Mouse (Mus musculus) hindbrain, embryonic 16.5 days (tissue): ENCODE data around the gene Rpia. TPM values are rescaled to one million over a fixed set of nuclear protein-coding genes. Genes with fewer than 3 reads are reported as not detected.

Experiments used
- ATAC-seq: fragments of 200-750 bp; cut with Nextera tagmentation; 2 replicates; pipeline ENCODE4 v1.8.0; 2017; ENCODE audit warnings: moderate TSS enrichment, moderate library complexity
- H3K27ac ChIP-seq: fragments of 300-500 bp; sonication (generic); 2 replicates; pipeline ENCODE4 v1.5.1; 2014; ENCODE audit warnings: low read depth, mild to moderate bottlenecking, control low read depth, low read length, moderate library complexity
- H3K27me3 ChIP-seq: fragments of 300-500 bp; sonication (generic); replicated peaks from 2 replicates; pipeline ENCODE4 v1.6.1; 2014; ENCODE audit warnings: low read length; ENCODE audit not compliant: control insufficient read depth, insufficient read depth
- H3K36me3 ChIP-seq: fragments of 300-500 bp; sonication (generic); 2 replicates; pipeline ENCODE4 v1.6.1; 2014; ENCODE audit warnings: mild to moderate bottlenecking, low read length, moderate library complexity, mixed read lengths; ENCODE audit not compliant: control insufficient read depth, insufficient read depth
- H3K4me1 ChIP-seq: fragments of 300-500 bp; sonication (generic); 2 replicates; pipeline ENCODE4 v1.6.1; 2014; ENCODE audit warnings: low read depth, low read length; ENCODE audit not compliant: control insufficient read depth, insufficient read depth
- H3K4me2 ChIP-seq: fragments of 300-500 bp; sonication (generic); 2 replicates; pipeline ENCODE4 v1.6.1; 2014; ENCODE audit warnings: mild to moderate bottlenecking, low read length, control low read depth, moderate library complexity
- H3K4me3 ChIP-seq: fragments of 300-500 bp; sonication (generic); 2 replicates; pipeline ENCODE4 v1.5.1; 2014; ENCODE audit warnings: mild to moderate bottlenecking, low read length, control low read depth, moderate library complexity
- H3K9ac ChIP-seq: fragments of 300-500 bp; sonication (generic); 2 replicates; pipeline ENCODE4 v1.6.1; 2014; ENCODE audit warnings: low read depth, mild to moderate bottlenecking, control low read depth, low read length, moderate library complexity
- H3K9me3 ChIP-seq: fragments of 300-500 bp; sonication (generic); 2 replicates; pipeline ENCODE4 v1.6.1; 2014; ENCODE audit warnings: mild to moderate bottlenecking, low read length, moderate library complexity; ENCODE audit not compliant: control insufficient read depth
- WGBS: fragments of 180-500 bp; shearing (Covaris S2); extraction: QIAGEN DNeasy Blood & Tissue Kit; methylation state at CpG from one replicate; pipeline ENCODE4 v1.1.7; 2014; 5-methylcytosine and 5-hydroxymethylcytosine counted together
- polyA plus RNA-seq: library from polyadenylated mRNA; unstranded; fragments of >200 nt; fragmentation: Nextera tagmentation; extraction: Ambion mirVana; gene quantifications from 2 replicates; pipeline ENCODE4 v1.2.1, GENCODE M21; 2015

Rpia gene
- polyA plus RNA-seq, 1 experiment from 2014 or later: 2.1 TPM

DNA sequence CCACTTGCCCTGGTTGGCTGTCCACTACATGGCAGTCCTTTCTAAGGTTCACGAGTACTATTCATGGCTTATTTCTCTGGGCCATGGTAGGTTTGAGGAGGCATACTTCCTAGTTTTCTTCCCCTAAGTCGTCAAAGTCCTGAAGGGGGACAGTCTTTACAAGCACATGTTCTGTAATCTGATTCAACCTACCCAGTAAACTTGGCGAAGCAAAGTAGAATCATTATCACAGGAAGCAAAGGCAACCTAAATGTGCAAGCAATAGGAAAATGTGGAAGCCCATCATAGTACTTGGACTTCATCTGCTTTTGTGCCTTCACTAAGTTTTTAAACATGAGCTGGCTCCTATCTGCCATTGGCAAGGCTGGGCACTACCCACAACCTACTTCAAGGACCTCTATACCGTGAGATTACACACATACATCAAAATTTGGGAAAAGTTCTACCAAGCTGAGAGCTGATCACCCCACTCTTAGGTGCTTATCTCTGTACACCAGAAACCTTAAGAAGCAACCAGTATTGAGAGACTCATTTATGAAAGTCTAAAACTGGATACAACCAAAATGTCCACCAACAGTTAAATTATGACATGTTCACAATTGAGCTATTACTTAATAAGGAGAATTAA lies 64.8 kb downstream of the Rpia start:
- H3K4me2 ChIP-seq: no peak overlapping the region

DNA sequence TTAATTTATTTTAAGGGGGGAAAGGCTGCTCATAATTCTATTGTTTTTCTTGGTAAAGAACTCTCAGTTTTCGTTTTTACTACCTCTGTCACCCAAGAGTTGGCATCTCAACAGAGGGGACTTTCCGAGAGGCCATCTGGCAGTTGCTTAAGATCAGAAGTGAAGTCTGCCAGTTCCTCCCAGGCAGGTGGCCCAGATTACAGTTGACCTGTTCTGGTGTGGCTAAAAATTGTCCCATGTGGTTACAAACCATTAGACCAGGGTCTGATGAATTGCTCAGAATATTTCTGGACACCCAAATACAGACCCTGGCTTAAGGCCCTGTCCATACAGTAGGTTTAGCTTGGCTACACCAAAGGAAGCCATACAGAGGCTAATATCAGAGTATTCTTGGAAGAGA lies 66.4 kb downstream of the Rpia start:
- no peaks in the 10 kb centered on the region for H3K27me3 ChIP-seq
- ATAC-seq: no peak

More for the DNA sequence above, 64.8 kb downstream of the Rpia start:
- Histone ChIP-seq H3K27me3 (no peaks in the 10 kb centered on the region), H3K9ac (no peak overlapping the region), H3K4me3 (no peak overlapping the region), H3K4me1 (no peaks in the 10 kb centered on the region), H3K9me3 (no peaks in the 10 kb centered on the region), H3K27ac (no peak overlapping the region), H3K36me3 (no peaks in the 10 kb centered on the region)
- ATAC-seq: no peak
- WGBS: 79% methylated on average over 4 of the region's 4 CpGs

DNA sequence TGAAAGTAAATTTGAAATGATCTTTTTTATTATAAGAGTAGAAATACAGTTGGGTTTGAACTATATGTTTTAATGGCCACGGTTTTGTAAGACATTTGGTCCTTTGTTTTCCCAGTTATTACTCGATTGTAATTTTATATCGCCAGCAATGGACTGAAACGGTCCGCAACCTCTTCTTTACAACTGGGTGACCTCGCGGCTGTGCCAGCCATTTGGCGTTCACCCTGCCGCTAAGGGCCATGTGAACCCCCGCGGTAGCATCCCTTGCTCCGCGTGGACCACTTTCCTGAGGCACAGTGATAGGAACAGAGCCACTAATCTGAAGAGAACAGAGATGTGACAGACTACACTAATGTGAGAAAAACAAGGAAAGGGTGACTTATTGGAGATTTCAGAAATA lies 67.3 kb downstream of the Rpia start:
- Histone ChIP-seq H3K36me3 (no peaks in the 10 kb centered on the region), H3K4me1 (no peaks in the 10 kb centered on the region), H3K4me3 (no peak overlapping the region), H3K9me3 (no peaks in the 10 kb centered on the region), H3K27ac (no peak overlapping the region), H3K9ac (no peak overlapping the region), H3K4me2 (no peak overlapping the region), H3K27me3 (no peaks in the 10 kb centered on the region)
- WGBS: 94% methylated on average over 13 of the region's 13 CpGs
- no peak for ATAC-seq

More for the DNA sequence above, 66.4 kb downstream of the Rpia start:
- Histone ChIP-seq H3K9me3 (no peaks in the 10 kb centered on the region), H3K36me3 (no peaks in the 10 kb centered on the region), H3K4me1 (no peaks in the 10 kb centered on the region), H3K4me3 (no peak overlapping the region), H3K9ac (no peak overlapping the region), H3K4me2 (no peak overlapping the region), H3K27ac (no peak overlapping the region)
- 69% methylated on average over 2 of the region's 2 CpGs for WGBS

DNA sequence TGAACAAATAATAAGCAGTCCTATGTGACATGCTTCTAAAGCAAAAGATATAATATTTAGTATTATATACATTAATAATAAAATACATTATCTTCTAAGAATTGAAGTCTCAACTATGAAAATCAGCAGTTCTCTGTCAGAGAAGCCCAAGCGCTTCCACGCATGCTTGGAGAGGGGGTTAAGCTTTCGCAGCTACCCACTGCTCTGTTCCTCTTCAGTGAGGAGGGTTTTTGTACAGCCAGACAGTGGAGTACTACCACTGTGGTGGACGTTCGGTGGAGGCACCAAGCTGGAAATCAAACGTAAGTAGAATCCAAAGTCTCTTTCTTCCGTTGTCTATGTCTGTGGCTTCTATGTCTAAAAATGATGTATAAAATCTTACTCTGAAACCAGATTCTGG lies 69.7 kb downstream of the Rpia start:
- WGBS: 93% methylated on average over 7 of the region's 7 CpGs
- H3K4me3 ChIP-seq: no peak overlapping the region
- H3K27me3 ChIP-seq: no peaks in the 10 kb centered on the region
- no peaks in the 10 kb centered on the region for H3K4me1 ChIP-seq
- H3K9ac ChIP-seq: no peak overlapping the region
- no peak overlapping the region for H3K4me2 ChIP-seq
- no peaks in the 10 kb centered on the region for H3K9me3 ChIP-seq
- no peaks in the 10 kb centered on the region for H3K36me3 ChIP-seq
- no peak for ATAC-seq
- no peak overlapping the region for H3K27ac ChIP-seq

DNA sequence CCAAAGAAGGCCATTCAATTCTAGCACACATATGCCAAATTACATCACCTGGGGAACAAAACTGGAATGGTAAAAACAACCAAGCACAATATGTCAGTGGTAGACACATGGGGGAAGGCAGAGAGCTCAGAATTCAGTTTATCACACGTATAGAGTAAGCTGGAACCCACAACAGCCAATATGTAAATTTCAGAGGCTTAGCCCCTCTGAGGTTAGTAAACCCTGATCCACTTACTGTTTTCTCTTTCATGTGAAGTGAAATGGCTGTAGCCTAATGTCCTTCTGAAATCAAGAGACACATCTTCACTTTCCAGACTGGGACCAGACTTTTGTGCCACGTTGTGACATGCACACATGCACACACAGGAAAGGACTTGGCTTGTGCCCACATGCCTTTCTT lies 73.3 kb downstream of the Rpia start:
- no peaks in the 10 kb centered on the region for H3K9me3 ChIP-seq
- ATAC-seq: no peak
- no peaks in the 10 kb centered on the region for H3K4me1 ChIP-seq
- no peak overlapping the region for H3K4me3 ChIP-seq
- H3K36me3 ChIP-seq: no peaks in the 10 kb centered on the region
- H3K27me3 ChIP-seq: no peaks in the 10 kb centered on the region
- no peak overlapping the region for H3K4me2 ChIP-seq
- H3K27ac ChIP-seq: no peak overlapping the region
- 57% methylated on average over 2 of the region's 2 CpGs for WGBS
- H3K9ac ChIP-seq: no peak overlapping the region

DNA sequence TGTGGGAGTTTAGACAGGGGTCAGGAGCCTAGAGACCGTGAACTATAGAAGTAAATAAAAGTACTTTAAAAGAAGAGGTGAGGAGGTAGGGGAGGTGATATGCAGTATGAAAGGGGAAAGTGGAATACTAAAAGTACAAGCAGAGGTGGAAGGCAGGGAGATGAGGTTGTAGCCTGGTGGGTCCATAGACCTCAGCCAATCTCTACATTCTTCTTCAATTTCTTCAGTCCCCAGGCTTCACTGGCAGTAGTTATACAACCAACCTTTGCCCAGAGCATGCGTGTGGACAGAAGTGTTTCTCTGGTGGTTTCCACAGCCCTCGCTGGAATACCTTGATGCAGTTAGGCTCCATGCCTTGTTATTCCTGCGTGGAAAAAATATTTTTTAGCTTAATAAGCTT lies 73.9 kb downstream of the Rpia start:
- H3K4me3 ChIP-seq: no peak overlapping the region
- no peaks in the 10 kb centered on the region for H3K27me3 ChIP-seq
- H3K27ac ChIP-seq: no peak overlapping the region
- WGBS: 82% methylated on average over 4 of the region's 4 CpGs
- no peaks in the 10 kb centered on the region for H3K9me3 ChIP-seq
- no peak for ATAC-seq
- no peak overlapping the region for H3K4me2 ChIP-seq
- H3K9ac ChIP-seq: no peak overlapping the region
- no peaks in the 10 kb centered on the region for H3K36me3 ChIP-seq
- H3K4me1 ChIP-seq: no peaks in the 10 kb centered on the region

DNA sequence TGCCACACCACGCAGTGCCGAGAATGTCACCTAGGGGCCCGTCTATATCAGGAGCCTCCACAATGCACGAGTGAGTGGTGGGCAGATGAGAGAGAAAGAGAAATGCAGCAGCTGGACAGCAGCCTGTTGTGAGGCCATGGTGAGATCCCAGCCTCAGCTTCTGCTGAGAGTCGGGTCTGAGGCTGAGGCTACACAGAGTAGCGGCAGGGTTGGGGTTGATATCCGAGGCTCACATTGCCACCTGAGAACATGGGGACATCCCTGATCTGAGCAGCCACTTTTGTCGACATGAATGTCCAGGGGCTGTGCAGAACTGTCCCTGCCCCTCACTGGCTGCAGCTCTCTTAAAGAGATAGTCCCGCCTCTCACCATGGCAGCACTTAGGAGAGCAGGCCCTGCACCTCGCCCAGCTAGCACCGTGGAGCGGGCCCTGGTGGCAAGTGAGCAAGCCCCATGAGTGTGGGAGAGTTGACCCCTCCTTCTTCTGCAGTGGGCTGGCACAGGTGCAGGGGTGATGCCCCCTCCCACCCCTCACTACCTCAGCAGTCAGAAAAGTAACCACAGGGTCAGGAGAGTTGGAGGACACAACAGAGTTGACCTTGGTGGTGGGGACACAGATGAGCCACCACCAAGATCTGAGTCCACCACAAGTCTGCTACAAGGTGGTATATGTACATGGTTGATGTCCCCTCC lies 75.2 kb downstream of the Rpia start:
- Histone ChIP-seq H3K27ac (no peak overlapping the region), H3K4me1 (no peaks in the 10 kb centered on the region), H3K4me3 (no peak overlapping the region), H3K4me2 (no peak overlapping the region), H3K9ac (no peak overlapping the region), H3K9me3 (no peaks in the 10 kb centered on the region), H3K27me3 (no peaks in the 10 kb centered on the region), H3K36me3 (no peaks in the 10 kb centered on the region)
- 71% methylated on average over 12 of the region's 12 CpGs for WGBS
- peak; percentile 29; the same call in 1 of the 2 replicates for ATAC-seq

Other genes starting within 250 kb of the Rpia start
- gene Eif2ak3, start 52.3 kb upstream of the Rpia start, polyA plus RNA-seq: 10.4 and 11.8 TPM in 2 replicates
- not detected in 2 replicates for gene Tex37, start 126.7 kb upstream of the Rpia start, polyA plus RNA-seq
- gene Foxi3, start 164.3 kb upstream of the Rpia start, polyA plus RNA-seq: not detected in 2 replicates